Mouse (Mus musculus) left cerebral cortex, postnatal 10 days (tissue): Measurements from ENCODE around the gene Vps26c. TPM values are rescaled to one million over a fixed set of nuclear protein-coding genes. Genes with fewer than 3 reads are reported as not detected.

Experiments
- DNase-seq, 2 experiments: peaks; one replicate each; pipeline ENCODE4 v3.0.0; 2021 to 2022; ENCODE audit warnings: low spot score in 2 of 2, mixed read lengths in 1 of 2; ENCODE audit errors: extremely low spot score in 1 of 2
- intact Hi-C: fragments of 180-260 bp; cut with DNase I; formaldehyde crosslinking; loops from one replicate; pipeline ENCODE4 v1.15.1; 2025
- total RNA-seq, 2 experiments: library from RNA; stranded (reverse); gene quantifications; 2 replicates each; pipeline ENCODE4 v1.2.3; 2021

The Vps26c gene
- total RNA-seq: 10 to 100 TPM; 32.8 to 33.0 TPM

DNA sequence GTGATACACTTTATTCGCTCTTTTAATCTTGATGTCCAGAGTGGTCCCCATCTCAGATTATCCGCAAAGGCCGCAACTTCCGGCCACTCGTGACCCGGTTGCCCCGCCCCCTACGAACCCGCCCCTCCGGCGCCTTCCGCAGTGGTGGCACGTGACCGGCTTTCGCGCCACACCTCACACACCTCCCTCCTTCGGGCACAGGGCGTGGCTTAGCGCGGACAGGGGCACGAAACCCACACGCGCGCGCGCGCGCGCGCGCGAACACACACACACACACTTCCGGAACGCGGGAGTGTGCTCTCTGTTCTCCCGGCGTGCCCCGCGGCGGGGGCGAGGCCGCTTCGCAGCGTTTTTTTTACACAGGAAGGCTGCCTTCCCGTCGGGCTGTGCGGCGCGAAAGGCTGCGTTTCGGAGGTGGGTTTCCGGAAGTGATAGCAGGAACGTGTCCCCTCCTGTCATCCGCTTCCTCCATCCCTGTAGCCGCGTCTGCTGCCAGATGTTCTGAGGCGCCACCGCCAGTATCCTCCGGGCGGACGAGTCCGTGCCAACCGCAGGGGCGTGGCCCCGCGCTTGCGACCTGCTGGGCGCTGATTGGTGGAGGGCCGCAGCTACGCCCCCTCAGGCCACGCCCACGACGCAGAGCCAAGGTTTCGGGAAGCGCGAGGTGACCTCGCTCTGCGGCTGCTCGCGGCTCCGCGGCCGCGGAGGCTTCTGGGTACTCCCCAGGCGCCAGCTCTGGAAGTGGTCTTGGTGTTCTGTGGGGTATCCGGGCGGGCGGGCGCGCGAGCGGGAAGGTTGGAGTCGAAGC, at the start of gene Vps26c:
Gene Vps26c (minus strand): TSS at position 487 of the 808 bp plus-strand sequence.
- intact Hi-C loops: loop anchor here (1.0 kb wide), 1 partner anchor 42 kb away; no protein-coding TSS in a partner anchor
- DNase-seq: peak; percentile 93 to 98

DNA sequence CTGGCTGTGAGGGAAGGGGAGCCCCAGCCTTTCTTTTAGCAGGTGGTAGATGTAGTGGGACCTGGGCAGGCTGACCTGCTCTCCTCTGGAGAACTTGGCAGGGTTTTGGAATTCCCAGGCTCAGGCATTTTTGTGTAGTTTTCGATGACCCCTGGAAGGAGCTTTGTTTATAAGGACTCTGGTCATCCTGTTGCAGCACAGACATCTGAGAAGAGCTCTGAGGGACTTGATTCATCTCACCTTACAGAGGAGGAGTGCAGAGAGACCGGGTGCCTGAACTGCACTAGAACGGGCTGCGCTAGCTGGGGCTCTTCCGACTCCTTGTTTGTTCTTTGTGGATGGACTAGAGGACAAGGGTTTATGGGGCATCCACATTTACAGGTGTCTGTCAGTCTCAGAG, 49.1 kb upstream of the Vps26c start:
- no peak for DNase-seq
- intact Hi-C loops: no loop called here

DNA sequence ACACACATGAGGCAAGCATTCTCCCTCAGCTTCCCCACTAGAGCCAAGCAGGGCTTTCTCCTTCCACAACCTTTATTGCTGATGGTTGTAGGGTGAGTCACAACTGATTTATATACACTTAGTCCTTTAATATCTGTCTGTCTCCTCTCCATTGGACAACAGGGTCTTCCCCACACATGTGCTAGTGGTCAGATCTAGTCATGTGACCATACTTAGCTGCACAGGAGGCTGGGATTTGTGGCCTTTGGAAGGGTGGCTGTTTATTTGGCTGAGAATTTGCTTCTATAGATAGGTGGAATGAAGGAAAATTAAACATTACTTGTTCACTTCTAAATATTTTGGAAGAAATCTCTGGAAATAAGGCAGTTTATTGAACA, 48.1 kb upstream of the Vps26c start:
- DNase-seq: no peak
- intact Hi-C loops: loop anchor here (5.0 kb wide), 1 partner anchor 43 kb away; no protein-coding TSS in a partner anchor

DNA sequence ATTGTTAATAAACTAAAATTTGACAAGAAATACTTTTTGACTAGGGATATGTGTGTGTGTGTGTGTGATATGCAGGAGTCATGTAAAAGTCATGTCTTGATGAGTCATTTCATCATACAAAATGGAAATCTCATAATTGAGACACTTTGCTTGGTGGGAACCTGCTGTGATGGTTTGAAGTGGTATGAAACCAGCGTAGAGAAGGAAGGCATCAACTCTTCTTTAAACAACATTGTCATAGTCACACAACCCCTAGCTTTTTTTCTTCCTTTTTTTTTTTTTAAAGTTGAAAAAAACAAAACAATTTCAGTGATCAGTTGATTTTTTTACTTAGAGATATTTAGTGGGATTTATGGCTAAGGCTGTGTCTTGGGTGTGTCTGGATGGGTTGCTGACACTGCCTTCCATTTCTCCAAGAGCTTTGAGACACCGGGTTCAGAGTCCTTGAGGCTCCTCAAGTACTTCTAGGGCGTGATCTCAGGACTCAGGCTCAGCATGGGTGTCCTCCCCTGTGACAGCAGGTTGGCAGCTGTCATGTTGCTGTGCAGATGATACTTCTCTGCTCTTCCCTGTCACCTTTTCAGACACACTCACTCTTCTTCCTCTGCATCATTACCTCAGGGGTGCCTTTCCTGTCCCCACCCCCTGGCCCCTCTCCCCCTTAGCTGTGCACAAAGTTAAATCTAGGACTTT, 47.5 kb upstream of the Vps26c start:
- DNase-seq: no peak
- intact Hi-C loops: loop anchor here (5.0 kb wide), 1 partner anchor 43 kb away; no protein-coding TSS in a partner anchor

DNA sequence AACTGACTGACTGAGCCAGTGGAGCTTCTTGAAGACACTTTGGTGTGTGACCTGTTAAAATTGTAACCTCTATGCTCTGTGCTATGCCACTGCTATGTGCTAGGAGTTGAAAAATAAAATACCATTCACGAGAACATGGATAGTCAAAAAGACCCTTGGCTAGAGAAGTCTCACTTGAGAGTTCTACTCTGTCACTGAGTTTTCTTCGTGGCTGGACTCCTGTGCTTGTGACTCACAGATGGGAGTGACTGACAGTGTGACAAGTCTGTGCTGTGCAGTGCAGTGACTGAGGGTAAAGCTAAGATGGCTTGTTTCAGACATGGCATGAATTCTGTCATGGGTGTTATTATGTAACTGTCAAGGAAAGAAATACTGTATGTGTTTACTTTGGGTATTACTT, 45.8 kb upstream of the Vps26c start:
- intact Hi-C loops: loop anchor here (5.0 kb wide), 1 partner anchor 45 kb away; no protein-coding TSS in a partner anchor
- DNase-seq: no peak

DNA sequence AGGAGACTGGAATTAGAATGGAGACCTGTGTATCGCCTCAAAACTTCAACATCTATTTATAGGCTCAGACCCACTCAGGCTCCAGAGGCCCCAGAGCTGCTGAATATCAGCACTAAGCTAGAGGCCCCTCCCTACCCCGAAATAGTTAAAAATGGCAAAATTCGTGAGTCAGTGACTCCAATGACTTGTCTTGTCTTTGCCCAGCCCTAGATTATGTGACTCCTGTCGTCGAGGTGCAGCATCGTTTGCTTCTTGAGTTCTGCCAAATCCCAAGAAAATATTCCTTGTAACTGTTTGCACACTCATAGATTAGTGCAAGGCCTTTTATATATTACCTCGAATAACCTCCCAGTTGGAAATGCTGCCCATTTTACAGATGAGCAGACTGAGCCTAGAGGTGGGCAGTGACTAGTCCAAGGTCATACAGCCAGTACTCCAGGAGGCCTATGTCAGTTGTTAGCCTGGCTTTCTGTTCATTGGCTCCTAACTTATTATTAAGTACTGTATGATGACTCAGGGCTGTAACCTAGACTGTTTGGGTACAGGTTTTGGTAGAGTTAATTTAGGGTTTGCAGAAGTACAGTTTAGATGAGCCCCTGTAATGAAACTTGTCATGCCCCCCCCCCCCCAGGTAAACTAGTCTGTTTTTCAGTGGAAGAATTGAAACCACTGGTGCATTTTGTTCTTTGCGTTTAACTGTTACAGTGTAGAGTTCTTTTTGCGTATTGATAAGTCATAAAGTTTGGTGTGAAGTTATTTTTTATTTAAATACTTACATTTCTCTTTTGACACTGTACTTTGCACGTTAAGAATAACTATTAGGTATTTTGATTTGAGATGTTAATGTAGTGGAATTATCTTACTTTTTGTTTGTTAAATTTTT, 44.7 kb upstream of the Vps26c start:
- intact Hi-C loops: loop anchor here (5.0 kb wide), 1 partner anchor 46 kb away; no protein-coding TSS in a partner anchor
- no peak for DNase-seq

DNA sequence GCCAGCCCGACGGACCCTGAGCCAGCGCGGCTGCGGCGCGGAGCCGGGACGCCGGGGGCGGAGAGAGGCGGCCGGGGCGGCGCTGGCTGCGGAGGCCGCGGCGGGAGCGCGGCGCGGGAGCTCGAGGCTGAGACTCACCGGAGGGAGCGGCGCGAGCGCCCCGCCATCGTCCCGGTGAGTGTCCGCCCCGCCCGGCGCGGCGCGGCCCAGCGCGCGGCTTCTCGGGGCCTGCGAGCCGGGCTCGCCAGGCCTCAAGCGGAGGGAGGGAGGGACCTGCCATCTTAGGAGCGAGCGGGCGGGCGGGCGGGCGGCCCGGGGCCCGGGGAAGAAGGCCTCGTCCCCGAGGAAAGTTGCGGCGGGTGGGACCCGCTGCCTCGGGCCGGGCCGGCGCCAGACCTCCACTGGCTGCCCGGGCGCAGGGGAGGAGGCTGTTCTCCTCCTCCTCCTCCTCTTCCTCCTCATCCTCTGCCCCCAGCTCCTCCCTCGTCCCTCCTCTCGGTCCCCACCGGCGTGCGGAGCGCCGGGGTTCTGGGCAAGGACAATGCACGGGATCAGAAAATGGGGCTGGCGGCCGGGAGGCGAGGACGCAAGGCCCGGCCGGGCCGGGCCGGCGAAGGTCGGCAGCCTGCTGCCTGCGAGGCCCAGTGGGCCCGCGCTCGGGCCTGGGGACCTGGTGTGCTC, 43.9 kb upstream of the Vps26c start:
- intact Hi-C loops: loop anchor here (5.0 kb wide), 1 partner anchor 47 kb away; no protein-coding TSS in a partner anchor

DNA sequence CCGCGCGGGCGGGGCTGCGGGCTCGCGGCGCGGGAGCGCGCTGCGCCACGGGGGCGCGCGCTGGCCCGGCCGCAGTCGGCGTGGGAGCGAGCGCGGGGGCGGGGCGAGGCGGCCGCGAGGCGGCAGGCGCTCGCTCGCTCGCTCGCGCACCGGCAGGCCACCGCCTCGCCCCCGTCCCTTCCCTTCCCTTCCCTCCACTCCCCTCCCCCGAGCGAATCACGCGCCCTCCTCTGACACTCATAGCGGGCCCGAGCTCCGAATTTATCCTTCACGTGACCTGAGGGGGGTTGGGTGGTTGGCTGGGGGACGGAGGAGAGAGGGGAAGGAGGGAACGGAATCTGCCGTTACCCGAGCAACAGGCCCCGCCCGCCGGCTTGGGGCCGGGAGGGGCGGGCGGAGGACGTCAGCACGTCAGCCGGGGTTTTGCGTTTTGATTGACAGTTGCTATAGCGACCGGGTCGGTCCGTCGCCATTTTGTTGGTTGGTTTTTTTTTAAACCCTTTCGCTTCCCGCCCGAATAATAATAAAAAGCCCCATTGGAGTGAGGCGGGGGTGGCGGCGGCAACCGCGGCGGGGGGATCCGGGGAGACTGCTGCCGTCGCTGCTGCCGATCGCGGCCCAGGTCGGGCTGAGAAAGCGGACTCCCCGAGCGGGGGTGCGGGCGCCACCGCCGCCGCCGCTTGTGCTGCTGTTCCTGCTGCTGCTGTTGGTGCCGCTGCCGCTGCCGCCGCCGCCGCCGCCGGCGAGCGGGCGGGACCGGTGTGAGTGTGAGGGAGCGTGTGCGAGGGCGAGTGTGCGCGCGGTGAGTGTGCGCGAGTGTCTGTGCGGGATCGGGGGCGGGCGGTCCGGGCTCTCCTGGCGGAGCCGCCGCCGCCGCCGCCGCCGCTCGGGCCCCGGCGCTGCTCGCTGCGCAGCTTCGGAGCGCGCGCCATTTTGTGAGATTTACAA, 42.9 kb upstream of the Vps26c start, which contains the start of gene Dyrk1a:
Gene Dyrk1a (plus strand): TSS at position 782 of the 948 bp plus-strand sequence.
- DNase-seq: peak; percentile 97 to 100
- intact Hi-C loops: loop anchor here (5.0 kb wide), 1 partner anchor 48 kb away; no protein-coding TSS in a partner anchor

More for the DNA sequence above, 43.9 kb upstream of the Vps26c start:
- peak; percentile 31 to 76 for DNase-seq

DNA sequence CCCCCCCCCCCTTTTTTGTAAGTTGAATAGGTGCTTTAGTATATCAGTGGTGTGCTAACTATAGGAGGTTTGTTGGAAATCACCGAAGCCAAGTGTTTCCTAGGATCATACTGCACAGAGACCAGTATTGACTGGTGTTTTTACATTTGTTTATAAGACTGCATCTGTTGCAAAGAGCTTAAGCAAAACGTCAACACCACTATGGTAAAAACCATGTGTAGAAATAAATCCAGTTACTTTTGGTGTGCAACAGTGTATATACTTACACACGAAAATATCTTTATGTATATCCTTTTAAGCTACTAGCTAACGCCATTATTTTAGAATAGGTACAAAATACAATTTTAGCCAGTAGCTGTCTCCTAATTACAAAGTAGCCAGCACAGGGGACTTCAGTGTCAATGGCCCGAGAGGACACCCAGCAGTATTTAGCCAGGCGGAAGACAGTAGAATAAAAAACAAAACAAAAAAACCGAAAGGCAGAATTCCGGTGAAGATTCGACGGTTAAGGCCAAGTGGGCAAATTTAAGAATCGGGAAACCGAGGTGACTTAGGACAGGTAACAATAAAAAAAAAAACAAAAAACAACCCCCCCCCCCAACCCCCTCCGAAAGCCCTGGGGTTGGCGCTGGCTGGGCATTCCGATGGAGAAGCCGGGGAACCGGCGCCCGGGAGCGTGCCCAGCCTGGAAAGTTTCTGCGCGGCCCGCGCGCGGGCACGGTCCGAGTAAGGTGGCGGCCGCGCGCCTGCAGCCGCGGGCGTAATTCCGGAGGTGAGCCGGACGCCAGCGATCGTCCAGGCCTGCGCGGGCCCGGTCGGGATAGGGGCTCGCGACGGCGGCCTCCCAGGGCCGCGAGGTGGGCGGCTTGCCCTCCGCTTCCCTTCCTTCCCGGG, 42.0 kb upstream of the Vps26c start:
- DNase-seq: peak in 1 of 2 experiments; percentile 56
- intact Hi-C loops: loop anchor here (1.0 kb wide), 1 partner anchor 41 kb away; no protein-coding TSS in a partner anchor

DNA sequence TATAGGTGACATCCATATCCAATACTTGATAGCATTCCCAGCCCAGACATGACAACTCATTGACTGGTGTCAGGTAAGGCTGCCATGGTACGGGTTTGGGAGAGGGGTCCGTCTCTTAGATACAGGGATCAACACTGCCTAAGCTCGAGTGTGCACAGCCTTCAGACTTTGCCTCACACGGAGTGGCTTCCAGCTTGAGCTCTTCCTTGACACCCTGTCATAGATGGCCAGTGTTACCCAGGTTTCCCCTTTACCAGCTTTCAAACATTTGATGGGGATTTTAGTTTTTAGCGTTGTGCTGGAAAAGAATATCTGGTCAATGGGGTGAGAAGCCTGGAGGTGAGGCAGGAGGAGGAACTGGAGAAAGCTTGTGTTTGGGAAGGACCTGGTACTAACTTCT, 41.1 kb upstream of the Vps26c start:
- intact Hi-C loops: loop anchor here (1.0 kb wide), 1 partner anchor 40 kb away; no protein-coding TSS in a partner anchor
- DNase-seq: no peak

DNA sequence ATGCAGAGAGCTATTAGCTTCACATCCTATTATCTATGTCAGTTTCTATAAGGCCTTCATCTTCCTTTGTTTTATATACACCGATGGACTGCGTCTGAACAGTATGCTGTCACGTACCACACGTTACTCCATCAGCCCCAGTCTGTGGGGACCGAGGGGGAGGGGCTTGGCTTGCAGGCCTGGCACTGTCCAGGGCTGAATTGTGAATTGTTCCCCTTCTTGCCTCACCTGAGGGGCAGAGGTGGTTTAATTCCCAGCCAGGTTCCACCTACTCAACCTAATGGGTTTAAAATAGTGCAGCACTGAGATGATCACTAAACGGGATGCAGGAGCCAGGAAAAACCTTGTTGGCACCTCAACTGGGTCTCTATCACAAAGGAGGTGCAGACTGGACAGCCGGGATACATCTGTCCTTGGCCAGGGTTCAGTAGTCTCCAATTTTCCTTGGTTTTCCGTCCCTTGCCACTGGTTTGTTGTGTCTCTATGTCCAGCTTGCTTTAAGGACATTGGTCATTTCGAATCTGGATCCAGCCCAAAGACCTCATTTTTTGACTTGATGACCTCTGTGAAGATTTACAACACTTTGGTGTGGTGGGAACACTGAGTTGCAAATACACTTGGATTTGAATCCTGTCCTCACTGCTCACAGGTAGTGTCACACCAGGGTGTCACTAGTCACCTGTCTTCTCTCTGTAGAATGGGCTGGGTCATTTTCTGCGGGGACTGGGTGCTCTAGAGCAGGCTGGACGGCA, 40.4 kb upstream of the Vps26c start:
- DNase-seq: no peak
- intact Hi-C loops: no loop called here

DNA sequence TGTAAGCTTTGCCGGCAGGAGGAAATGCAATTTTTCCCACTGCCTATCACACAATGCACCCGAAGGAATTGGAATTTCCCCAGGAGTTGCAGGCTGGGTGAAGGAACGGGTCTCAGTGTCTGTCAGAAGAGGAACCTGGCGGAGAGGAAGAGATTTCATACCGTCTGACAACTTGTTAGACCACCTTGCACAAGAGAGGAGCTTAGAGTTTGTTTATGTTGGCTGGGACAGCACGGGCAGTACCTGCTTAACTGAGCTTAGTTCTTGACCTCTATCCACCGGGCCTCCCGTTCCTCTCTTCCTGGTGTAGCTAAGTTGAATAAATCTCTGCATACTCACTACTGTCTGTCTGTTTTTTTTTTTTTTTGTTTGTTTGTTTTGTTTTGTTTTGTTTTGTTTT, 39.5 kb upstream of the Vps26c start:
- intact Hi-C loops: no loop called here
- DNase-seq: no peak

DNA sequence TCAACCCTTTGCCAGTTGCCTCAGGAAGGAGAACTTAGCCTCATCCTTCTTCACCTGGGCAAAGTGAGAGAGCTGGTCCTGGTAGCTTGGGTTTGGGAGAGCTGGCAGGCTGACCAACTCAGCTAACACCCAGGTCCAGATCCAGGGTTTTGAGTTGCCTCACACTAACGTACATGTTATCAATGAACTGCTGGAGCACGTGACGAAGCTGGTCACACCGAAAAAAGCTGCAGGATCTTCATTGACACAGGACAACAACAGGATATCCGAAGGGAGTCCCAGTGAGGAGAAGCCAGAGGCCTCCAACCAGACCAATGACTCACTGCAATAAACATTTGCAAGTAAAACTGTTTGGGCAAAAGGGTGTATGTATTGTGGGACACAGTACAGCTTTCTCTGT, 34.0 kb upstream of the Vps26c start:
- DNase-seq: no peak
- intact Hi-C loops: no loop called here

DNA sequence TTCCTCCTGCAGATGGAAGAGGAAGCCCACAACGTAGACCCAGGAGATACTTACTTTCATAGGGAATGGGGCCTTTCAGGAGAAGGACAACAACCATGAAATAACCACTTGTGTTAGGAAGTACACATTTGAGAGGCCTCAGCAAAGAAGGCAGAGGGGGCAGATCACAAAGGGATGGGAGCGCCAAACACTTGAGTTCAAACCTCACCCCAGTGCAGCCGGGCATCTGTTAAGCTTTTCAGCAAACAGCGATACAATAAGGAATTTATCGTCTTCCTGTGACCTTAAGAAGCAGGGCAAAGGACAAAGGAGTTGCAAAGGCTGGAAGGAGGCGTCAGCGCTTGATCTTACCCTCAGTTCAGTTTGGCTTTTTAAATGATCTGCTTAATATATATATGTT, 33.2 kb upstream of the Vps26c start:
- DNase-seq: no peak
- intact Hi-C loops: no loop called here

DNA sequence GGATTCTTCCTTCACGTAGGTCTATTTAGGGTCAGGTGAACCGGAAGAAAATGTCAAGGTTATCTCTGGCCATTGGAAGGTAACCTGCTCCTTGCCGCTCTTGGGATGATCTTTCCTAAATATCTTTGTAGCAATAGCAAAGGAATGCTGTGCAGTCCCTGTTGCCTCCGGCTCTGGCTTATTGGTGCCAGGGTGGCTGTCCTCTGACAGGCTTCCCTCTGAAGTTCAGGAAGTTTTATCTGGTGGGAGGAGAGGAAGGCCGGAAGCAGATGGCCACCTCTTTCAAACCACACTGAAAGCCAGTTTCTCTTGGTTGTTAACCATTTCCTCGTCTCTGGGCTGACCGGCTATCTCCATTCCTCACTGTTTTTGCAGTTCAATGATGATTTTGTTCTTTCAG, 32.7 kb upstream of the Vps26c start:
- no peak for DNase-seq
- intact Hi-C loops: no loop called here

DNA sequence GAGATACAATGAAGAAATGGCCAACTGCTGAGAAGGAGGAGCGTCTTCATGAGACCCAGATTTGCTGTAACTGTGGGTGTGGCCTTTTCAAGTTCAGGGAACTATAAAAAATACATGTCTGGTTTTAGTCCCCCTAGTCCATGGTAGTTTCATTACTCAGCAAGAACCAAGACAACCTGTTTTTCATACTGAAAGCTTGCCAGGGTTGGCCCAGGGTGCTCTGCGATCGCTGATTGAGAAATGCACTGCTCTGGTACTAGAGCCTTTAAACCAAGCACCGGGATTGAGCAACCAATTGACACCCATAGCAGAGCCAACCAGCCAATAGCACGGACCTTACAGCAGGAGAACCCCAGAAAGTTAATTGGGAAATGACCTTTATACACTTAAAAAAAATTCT, 29.6 kb upstream of the Vps26c start:
- DNase-seq: no peak
- intact Hi-C loops: no loop called here
